Mouse (Mus musculus): ENCODE data around the gene Fancd2.
A peak's percentile ranks its signal among the peaks of the same experiment; 100 is the strongest.

DNA sequence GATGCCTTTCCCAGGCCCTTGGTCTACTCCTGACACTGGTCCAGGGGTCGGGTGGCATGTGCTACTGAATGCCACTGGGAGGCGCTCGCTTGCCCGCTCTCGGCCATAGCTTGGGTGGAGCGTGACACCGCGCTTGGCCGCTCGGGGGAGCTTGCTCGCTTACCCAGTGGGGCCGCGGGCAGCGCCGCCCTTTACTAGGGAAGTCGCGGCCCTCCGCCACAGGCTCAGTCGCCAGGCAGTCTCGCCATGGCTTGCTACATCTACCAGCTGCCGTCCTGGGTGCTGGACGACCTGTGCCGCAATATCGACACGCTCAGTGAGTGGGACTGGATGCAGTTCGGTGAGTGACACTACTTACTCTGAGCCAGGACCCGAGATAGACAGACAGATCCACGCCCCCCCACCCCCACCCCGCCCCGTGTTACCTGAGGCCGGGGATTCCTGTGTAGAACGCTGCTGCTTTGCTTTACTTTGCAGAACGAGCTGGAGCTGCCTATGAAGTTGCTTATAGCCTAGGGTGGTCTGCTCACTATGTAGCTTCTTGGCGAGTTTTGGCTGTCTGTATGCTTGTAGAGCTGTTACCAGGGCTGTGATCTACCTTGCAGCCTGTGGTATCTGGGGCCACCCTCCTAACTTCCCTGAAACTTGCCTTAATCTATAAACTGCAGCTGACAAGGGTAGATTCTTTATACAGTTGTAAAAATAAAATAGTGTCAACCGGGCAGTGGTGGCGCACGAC, 107.0 kb downstream of the Fancd2 start, which contains the start of gene Irak2:
- TF ChIP-seq CTCF (IDR thresholded peaks at IDR 0.05; ENCODE audit: low read depth, low read length) (peak; percentile 98), POLR2A (IDR thresholded peaks at IDR 0.05; ENCODE audit: extremely low read depth, insufficient read depth, low read length) (peak; percentile 89)

Data from liver, adult 2 months (tissue).